Mouse (Mus musculus): ENCODE data around the gene Cldn7.

Gene Cldn7

DNA sequence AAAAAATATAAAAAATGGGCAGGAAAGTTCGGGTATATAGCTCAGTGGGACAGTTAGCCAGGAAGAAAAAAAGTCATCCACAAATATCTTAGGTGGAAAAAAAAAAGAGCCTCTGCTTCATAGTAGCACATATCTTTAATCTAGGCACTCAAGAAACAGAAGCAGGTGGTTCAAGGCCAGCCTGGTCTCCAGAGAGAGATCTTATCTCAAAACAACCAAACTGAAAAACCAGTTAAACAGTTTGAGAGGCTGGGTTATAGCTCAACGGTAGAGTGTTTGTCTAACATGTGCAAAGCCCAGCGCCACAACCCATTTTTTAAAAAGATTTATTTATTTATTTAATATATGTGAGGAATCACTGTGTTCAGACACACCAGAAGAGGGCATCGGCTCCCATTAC, 31.5 kb upstream of the Cldn7 start:
- intact Hi-C loops (cut with DNase I), result loop anchor here (10.0 kb wide), 1 partner anchor 282 kb away; the partner anchor contains the start of gene Slc16a11

DNA sequence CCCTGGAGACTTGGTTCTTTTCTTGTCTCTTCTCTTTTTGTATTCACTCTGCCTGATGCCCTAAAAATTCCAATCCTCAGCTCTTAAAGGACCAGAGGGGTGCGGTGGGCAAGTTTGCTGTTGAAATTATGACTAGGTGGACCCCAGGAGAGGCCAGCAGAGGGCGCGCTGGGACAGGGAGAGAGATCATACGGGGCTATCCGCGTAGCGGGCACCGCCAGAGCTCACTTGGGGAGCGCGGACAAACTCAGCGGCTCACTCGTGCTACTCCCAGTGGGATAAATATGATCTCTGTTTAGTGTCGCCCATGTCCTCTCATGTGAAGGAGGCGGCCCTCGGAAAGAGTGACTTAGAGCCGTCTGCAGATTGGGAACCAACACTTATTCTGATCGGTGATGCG, 30.4 kb upstream of the Cldn7 start:
- intact Hi-C loops (cut with DNase I), result loop anchor here (1.0 to 10.0 kb wide), 2 partner anchors 15 to 281 kb away; partner anchors contain the start of gene Slc16a11

DNA sequence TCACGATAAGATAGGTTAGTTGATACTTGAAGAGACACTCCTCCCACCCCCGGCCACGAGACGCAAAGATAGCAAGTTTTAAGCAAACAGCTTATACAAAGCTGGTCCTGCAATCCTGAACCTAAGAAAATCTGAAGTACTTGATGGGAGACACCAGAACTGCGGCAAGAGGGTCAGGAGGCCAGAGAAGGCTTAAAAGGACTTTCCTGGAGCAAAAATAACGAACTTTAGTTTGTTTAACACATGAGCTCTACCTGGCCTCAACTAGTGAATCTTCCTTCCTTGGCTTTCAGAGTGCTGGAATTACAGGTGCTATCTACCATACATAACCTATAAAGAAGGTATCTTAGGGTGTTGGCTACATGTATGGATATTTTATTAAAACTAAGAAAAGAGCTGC, 29.9 kb upstream of the Cldn7 start:
- intact Hi-C loops (cut with DNase I), result loop anchor here (1.0 to 10.0 kb wide), 2 partner anchors 15 to 280 kb away; partner anchors contain the start of gene Slc16a11

DNA sequence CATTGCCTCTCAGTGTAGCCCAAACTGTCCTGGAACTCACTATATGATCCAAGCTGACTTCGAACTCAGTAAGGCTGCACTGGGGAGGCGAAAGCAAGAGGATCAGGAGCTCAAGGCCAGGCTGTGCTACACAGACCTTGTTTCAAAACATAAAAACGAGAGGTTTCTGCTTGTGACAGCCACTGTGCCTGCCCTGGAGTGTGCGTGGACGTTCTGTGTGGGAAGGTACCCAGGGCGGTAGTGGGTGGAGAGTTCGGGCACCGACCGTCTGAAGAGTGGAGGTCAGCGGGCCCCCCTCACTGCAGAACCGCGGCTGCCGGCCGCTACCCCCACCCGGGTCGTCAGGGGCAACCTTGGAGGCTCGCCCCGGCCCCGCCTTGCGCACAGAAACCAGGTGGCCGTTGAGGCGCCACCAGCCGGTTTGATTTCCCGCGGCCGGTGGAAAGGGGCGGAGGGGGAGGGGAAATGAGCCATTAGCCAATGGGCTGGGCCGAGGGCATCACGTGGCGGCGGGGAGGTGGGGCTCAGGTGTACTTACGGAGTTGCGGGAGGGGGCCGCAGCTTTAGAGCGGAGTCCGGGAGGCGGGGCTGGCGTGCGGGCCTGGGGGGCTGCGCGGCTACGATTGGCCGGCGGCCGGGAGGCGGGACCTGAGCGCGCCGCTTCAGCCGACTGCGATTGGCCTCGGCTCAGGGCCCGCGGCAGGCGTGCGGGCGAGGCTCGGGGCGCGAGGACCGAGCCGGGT, 29.3 kb upstream of the Cldn7 start, which contains the start of gene Ybx2:
Gene Ybx2, plus strand, starts transcription at position 660 of the 743 bp plus-strand sequence.
- intact Hi-C loops (cut with DNase I), result loop anchor here (10.0 kb wide), 1 partner anchor 279 kb away; the partner anchor contains the start of gene Slc16a11

DNA sequence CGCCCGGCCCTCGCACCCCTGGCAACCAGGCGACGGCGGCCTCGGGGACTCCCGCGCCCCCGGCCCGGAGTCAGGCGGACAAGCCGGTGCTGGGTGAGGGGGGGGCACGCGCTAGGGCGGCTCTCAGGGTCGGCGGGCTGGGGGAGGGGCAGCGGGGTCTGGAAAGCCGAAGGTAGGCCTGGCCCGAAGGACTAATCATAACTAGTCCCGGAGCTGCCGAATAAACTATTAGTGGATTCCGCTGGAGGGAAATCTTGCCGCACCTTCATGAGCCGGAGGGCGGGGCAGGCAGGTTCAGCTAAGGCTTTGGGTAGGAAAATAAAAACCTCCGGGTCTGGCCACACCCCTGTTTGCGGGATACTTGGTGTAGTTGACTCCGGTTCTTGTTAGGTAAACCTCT, 28.4 kb upstream of the Cldn7 start:
- intact Hi-C loops (cut with DNase I), result loop anchor here (10.0 kb wide), 1 partner anchor 279 kb away; the partner anchor contains the start of gene Slc16a11

DNA sequence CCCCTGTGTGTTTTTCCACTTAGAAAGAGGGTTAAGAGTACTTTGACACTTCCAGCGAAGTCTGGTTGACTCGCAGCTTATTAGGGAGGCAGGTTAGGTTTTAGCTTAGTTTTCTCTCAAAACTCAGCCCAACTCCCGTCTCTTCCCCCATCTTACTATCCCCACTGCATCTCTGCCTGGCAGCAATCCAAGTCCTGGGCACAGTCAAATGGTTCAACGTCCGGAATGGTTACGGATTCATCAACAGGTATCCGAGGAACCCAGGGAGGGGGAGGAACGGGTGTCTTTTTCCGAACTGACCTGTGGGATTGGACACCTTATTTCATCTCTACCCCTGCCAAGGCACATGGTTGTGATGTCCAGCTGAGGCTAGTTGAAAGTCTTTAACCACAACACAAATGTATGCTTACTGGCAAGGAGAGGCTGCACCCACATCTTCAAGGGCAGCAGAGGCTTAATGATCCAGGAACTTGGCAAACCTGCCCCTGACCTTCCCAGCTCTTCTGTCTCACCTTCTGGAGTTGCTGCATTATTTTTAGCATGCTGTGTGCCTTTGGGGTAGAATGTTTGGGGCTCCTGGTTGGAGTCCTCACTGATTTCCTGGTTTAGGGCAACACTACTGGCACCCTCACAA, 27.7 kb upstream of the Cldn7 start:
- intact Hi-C loops (cut with DNase I), result loop anchor here (10.0 kb wide), 1 partner anchor 278 kb away; the partner anchor contains the start of gene Slc16a11

DNA sequence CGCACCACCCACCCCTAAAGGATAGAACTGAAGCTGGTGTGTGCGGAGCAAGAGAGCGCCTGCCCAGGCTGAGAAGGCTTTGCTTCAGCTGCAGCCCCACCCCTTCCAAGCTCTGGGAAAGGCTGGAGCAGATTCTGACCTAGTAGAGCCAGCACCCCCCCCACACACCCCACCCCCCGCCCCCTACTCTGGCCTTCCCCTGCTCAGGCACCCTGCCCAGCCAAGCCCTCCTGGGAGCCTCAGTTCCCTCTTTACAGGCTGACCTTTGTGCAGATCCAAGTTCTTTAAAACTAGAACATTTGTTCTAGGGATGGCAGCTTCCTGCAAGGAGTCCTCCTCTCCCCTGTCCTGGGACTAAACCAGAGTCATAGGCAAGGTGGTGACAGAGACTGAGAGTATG, 27.2 kb upstream of the Cldn7 start:
- intact Hi-C loops (cut with DNase I), result loop anchor here (10.0 kb wide), 1 partner anchor 277 kb away; the partner anchor contains the start of gene Slc16a11

DNA sequence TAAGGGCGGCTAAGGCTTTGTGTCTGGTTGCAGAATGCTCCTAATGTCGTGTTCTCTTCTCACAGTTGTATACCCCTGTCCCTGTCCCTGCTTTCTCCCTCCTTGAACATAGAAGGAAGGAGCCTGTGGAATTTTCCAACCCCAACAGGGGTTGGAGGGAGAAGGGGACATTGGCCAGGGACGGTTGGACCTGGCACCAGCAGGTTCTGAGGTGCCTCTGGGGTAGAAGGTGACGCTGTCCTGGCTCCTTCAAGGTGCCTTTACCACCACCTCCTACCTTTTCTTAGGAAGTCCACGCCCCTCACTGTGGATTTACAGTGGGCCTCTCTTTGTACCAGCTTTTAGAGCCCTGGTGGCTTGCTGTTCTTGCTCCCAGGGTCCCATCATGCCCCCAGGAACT, 26.7 kb upstream of the Cldn7 start:
- intact Hi-C loops (cut with DNase I), result loop anchor here (10.0 kb wide), 1 partner anchor 277 kb away; the partner anchor contains the start of gene Slc16a11

DNA sequence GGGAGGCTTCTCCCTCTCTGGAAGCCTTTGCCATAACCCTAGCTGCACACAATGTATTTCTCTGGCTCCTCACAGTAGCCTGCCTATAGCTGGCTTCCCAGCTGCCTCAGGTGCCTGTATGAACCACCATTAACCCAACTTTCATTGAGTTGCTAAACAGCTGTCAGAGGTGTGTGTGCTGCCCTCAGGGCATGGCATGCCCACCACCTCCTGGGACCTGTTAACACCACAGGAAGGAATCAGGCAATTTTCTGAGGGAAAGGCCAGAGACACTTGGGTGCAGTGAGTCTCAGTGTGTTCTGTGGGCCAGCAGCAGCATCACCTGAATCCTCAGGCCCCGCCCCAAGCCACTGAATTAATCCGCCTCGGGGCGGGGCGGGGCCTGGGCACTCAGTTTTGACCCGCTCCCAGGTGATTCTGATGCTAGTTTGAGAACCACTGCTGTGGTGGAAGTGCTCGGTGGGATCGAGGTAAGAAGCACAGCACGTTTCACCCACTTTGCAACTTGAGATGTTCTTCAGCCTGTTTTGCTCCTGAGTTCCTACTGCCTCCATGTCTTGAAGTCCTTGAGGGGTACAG, 26.1 kb upstream of the Cldn7 start:
- intact Hi-C loops (cut with DNase I), result loop anchor here (10.0 kb wide), 1 partner anchor 276 kb away; the partner anchor contains the start of gene Slc16a11

DNA sequence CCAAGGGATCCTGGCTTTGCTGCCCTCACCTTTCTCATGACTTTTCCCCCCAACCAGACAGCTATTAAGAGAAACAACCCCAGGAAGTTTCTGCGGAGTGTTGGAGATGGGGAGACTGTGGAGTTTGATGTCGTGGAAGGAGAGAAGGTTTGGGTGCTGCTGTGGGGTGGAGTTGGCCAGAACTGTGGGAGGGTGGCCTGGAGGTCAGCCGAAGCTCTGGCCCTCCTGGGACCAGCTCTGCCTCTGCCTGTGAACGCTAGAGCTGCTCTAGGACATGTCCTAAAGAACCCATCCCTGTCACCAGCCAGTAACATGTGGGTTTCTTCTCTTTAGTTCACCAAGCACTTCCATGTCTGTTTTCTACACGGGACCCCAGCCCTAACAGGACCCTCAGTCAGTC, 25.4 kb upstream of the Cldn7 start:
- intact Hi-C loops (cut with DNase I), result loop anchor here (10.0 kb wide), 1 partner anchor 276 kb away; the partner anchor contains the start of gene Slc16a11

DNA sequence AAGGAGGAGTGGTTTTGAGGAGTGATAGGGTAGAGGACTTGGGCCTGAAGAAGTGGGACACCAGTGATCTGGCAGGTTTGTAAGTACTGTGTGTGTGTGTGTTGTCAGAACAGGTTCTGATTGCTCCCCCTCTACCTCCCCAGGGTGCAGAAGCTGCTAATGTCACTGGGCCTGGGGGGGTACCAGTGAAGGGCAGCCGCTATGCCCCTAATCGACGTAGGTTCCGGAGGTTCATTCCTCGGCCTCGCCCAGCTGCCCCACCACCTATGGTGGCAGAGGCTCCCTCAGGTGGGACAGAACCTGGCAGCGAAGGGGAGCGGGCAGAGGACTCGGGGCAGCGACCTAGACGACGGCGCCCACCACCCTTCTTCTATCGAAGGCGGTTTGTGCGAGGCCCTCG, 24.8 kb upstream of the Cldn7 start:
- intact Hi-C loops (cut with DNase I), result loop anchor here (10.0 kb wide), 1 partner anchor 275 kb away; the partner anchor contains the start of gene Slc16a11

DNA sequence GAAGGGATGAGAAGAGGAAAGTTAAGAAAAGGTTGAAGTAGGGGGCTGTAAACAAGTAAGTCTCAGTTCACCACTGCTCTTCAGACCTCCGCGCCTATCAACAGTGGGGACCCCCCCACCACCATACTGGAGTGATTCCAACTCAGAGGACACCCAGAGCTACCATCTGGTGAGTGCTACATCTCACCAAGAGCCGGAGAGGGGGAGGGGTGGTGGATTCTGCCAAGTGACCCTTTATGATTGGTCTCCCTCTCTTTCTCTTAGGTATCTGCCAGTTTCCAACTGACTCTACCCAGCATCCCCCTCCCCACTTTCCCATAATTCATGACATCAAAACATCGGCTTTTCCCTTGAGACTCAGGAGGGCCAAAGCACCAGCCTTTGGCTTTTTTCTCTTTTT, 23.6 kb upstream of the Cldn7 start:
- intact Hi-C loops (cut with DNase I), result no loop called here

DNA sequence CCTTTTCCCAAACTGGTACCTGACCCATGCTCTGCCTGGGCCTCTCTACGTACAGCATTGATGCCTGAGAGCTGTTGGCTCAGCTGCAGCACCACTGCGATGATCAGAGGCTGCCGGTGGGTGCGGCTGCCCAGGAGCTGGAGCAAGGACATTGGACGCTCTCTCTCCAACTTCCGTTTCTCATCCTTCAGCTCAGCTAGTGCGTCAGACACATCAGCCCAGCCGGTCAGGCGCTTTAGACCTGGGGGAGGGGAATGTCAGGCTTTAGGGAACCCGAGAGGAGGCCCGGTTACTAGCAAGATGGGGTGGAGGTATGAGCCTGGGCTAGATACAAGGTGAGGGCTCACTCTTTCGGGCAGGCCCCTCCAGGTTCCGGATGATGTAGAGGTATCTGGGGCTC, 19.4 kb upstream of the Cldn7 start:
- intact Hi-C loops (cut with DNase I), result no loop called here

DNA sequence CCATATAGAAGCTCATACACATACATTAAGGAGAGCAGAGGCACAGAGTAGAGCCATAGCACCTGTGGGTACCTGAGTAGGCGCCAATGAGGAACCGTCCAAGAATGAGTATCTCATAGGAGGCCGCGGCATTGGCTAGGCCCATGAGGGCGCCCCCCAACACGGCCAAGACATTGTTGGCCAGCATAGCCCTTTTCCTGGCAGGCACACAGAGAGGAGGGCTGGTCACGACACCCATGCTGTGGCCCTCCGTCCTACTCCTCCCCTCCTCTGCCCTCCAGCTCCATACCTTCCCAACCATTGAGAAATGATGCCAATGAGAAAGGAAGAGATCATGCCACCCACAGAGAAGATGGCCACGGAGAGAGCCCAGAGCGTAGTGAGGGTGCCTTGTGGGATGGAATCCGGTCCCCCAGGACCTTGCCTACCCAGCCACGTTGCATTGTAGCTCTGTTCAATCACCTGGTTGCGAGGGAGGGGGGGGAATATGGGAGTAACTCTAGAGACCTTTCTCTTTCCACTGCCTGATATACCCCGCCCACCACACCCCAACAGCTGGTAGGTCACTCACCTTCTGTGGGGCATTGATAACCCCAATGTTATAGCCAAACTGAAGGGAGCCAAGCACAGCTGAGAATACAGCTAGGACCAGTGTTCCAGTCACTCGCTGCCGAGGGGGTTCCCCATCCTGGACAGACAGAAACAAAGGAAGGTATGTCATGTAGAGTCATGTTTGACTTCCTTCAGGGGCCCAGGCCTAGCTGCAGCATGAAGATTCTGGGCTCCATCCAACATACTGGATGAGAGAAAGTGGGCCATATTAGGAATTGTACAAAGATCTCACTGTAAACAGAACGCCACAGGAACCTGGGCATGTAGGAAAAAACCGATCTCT, 18.3 kb upstream of the Cldn7 start:
- intact Hi-C loops (cut with DNase I), result no loop called here

DNA sequence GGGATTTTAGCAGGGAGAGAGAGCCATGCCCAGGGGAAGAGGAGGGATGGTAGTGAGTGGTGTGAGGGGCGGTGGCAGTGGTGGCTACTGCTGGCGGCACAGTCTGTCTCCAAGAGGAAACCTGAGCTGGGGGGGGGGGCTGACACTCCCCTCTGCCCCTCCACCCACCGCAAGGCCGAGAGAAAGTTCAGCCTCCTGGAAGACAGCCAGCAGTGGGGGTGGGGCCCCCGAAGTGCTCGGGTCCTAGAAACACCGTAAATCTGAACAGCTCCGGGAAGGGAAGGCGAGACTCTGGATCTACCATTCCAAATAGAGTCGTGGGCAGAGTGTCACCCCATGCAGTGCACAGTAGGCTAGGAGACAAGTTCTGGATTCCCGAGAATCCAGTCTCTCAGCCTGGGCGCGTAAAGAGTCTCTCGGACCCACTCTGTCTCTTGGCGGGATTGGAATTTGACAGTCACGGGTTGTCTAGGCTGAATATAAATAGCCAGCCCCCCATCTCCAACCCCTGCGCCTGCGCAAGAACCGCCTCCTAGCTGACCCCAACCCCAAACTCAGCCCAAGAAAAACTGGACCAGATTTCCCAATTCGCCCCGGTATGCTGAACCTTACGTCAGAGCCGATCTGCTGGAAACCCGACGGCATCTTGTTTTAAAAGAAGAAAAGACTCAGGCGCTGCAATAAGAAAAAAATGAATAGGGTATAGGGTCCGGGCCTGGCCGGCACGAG, 17.1 kb upstream of the Cldn7 start:
- intact Hi-C loops (cut with DNase I), result no loop called here

DNA sequence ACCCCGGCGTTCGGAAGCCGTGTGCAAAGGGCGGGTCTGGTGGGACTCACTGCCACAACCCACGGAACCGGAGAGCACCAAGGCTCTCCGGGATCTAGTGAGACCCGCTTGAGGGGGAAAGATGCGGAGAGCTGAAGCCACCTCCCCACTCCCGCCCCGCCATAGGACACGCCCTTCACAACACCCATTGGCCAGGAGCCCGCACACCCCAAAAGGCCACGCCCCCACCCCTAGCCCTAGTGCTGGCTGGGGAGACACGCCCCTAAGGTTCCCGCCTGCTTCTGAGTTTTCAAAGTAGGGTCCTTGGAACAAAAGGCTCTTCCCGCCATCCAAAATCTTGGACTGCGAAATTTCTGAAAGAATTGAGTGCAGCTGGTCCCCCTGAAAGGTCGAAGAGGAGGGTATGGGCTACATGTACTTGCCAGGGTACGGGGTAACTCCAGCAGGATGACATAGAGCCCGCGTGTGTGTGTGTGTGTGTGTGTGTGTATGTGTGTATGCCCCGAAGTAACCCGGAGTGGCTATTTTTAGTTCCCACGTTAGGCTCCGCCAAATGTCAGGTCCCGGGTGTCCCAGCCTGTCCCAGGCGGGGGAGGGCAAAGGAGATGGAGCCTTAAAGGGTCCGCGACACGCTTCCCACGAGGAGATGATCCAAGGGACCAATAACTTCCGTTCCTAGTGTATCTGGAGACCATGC, 16.4 kb upstream of the Cldn7 start, which contains the start of gene Slc2a4:
Gene Slc2a4, minus strand, starts transcription at position 123 of the 697 bp plus-strand sequence.
- intact Hi-C loops (cut with DNase I), result no loop called here

DNA sequence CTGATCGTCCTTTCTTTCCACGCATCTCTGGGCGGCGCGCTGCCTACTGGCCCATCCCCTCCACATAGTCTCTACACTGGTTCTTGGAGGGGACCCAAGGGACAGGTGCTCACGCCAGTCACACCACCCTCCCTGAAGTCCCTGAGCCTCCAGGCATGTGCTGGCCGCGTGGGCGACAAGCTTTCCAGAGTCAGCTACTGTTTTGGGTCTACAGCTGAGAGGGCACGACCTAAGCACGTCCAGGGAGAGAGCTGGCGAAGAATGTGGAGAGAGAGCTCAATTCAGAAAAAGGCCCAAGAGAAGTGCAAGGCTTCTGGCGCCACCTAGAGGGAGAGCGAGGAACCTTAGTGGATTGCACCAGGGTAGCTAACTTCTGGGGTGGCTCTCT, 15.8 kb upstream of the Cldn7 start:
- intact Hi-C loops (cut with DNase I), result loop anchor here (1.0 kb wide), 1 partner anchor 14 kb away; no protein-coding TSS in a partner anchor

DNA sequence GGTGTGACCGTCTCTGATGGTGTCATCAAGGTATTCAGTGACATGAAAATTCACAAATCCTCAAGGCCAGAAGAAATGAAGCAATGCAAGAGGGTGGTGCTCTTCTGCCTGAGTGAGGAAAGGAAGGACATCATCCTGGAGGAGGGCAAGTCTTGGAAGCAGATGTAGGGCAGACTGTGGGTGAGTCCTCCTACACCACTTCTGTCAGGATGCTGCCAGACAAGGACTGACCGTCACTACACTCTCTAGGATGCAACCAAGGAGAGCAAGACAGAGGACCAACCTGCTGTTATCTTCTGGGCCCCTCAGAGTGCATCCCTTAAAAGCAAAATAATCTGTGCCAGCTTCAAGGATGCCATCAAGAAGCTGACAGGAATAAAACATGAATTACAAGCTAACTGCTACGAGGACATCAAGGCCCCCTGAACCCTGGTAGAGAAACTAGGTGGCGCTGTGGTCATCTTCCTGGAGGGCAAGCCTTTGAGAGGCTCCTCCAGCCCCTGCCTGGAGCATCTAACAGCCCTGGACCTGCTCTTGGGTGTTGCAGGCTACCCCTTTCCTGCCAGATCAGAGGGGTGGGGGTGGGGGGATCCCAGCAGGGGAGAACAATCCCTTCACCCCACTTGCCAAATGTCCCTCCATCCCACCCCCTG, 13.6 kb upstream of the Cldn7 start:
- intact Hi-C loops (cut with DNase I), result no loop called here

DNA sequence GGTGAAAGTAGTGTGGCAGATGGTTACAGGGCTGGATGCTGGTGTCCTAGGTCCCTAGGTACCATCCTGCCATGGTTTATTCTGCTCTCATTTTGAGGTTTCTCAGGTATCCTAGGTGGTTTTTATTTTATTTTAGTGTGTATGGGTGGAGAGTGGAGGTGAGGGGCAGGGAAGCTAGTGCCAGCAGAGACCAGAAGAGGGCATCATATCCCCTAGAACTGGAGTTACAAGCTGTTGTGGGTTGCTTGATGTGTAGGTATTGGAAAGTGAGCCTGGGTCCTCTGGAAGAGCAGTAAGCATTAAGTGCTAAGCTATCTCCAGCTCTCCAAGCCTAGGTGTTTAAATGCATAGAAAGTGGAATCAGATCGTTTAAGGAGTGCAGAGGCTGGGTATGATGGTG, 12.3 kb upstream of the Cldn7 start:
- intact Hi-C loops (cut with DNase I), result no loop called here

Data from adrenal gland (tissue).